Mouse (Mus musculus) liver, embryonic 15.5 days (tissue): ENCODE data around the gene Elane. TPM values are rescaled to one million over a fixed set of nuclear protein-coding genes. Genes with fewer than 3 reads are reported as not detected.

Source experiments
- ATAC-seq: fragments of 200-750 bp; cut with Nextera tagmentation; 2 replicates; pipeline ENCODE4 v1.8.0; 2017; ENCODE audit warnings: moderate number of reproducible peaks, mild to moderate bottlenecking, moderate library complexity; ENCODE audit not compliant: insufficient read depth
- H3K27ac ChIP-seq: fragments of 300-500 bp; sonication (generic); replicated peaks from 2 replicates; pipeline ENCODE4 v1.5.1; 2015; ENCODE audit warnings: mild to moderate bottlenecking, inconsistent platforms
- H3K27me3 ChIP-seq: fragments of 300-500 bp; sonication (generic); 2 replicates; pipeline ENCODE4 v1.6.1; 2015; ENCODE audit warnings: mild to moderate bottlenecking, inconsistent platforms
- H3K36me3 ChIP-seq: fragments of 300-500 bp; sonication (generic); replicated peaks from 2 replicates; pipeline ENCODE4 v1.6.1; 2015; ENCODE audit warnings: moderate library complexity, mild to moderate bottlenecking, inconsistent platforms
- H3K4me1 ChIP-seq: fragments of 300-500 bp; sonication (generic); replicated peaks from 2 replicates; pipeline ENCODE4 v1.6.1; 2015; ENCODE audit warnings: inconsistent platforms
- H3K4me2 ChIP-seq: fragments of 300-500 bp; sonication (generic); 2 replicates; pipeline ENCODE4 v1.6.1; 2015; ENCODE audit warnings: moderate library complexity, mild to moderate bottlenecking, inconsistent platforms
- H3K4me3 ChIP-seq: fragments of 300-500 bp; sonication (generic); replicated peaks from 2 replicates; pipeline ENCODE4 v1.5.1; 2015; ENCODE audit warnings: mild to moderate bottlenecking, inconsistent platforms
- H3K9ac ChIP-seq: fragments of 300-500 bp; sonication (generic); 2 replicates; pipeline ENCODE4 v1.6.1; 2015; ENCODE audit warnings: moderate library complexity, mild to moderate bottlenecking, inconsistent platforms
- H3K9me3 ChIP-seq: fragments of 300-500 bp; sonication (generic); replicated peaks from 2 replicates; pipeline ENCODE4 v1.6.1; 2016; ENCODE audit warnings: inconsistent platforms
- WGBS: fragments of 180-500 bp; shearing (Covaris S2); methylation state at CpG from one replicate; pipeline ENCODE4 v1.1.7; 2015; ENCODE audit warnings: mixed read lengths; ENCODE audit not compliant: insufficient replicate concordance; 5-methylcytosine and 5-hydroxymethylcytosine counted together
- polyA plus RNA-seq: library from polyadenylated mRNA; unstranded; fragments of >200 nt; fragmentation: Nextera tagmentation; extraction: Ambion mirVana; gene quantifications from 2 replicates; pipeline ENCODE4 v1.2.1, GENCODE M21; 2015

Elane gene
- polyA plus RNA-seq = 211 and 227 TPM in 2 replicates

GRCm38 (mm10) chr10:79886054-79886453, at the start of gene Elane:
Elane (plus strand) TSS chr10:79886247.
- peaks cover 16% of the 10 kb centered on the region for H3K27me3 ChIP-seq

DNA sequence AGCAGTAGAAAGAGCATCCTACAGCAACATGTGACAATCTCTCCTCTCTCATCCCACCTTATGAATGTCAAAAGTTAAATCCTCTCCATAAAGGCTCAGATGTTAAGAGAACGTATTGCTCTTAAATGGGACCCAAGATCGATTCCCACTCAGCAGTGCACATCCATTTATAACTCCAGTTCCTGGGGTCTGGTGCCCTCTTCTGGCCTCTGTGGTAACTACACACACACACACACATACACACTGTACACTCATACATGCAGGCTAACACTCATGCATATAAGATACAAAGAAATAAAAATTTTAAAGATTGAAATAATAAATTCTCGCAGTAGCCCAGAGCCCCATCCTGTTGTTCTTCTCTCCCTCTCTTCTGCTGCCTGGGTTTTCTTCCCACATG, 49.1 kb upstream of the Elane start:
- H3K27ac ChIP-seq = no peak overlapping the region
- H3K4me2 ChIP-seq = no peak overlapping the region
- H3K27me3 ChIP-seq = 0 out of 2 replicates have a peak, but pooled peaks cover 6% of the 10 kb centered on the region
- H3K9me3 ChIP-seq = no peaks in the 10 kb centered on the region
- H3K36me3 ChIP-seq = no peaks in the 10 kb centered on the region
- H3K9ac ChIP-seq = no peak overlapping the region
- peaks cover 10% of the 10 kb centered on the region; the same call in 1 of the 2 replicates for H3K4me1 ChIP-seq
- no peak overlapping the region for H3K4me3 ChIP-seq
- no peak for ATAC-seq
- WGBS = 89% methylated on average over 3 of the region's 3 CpGs

More at GRCm38 (mm10) chr10:79886054-79886453, at the start of gene Elane:
- Histone ChIP-seq H3K9me3 (no peaks in the 10 kb centered on the region), H3K27ac (peak within 1 kb of the TSS; percentile 14; the same call in 1 of the 2 replicates), H3K4me2 (0 out of 2 replicates have a peak within 1 kb of the TSS, but pooled peaks have one; percentile 5), H3K4me3 (no peak within 1 kb of the TSS), H3K9ac (no peak within 1 kb of the TSS), H3K4me1 (peaks cover 32% of the 10 kb centered on the region), H3K36me3 (no peaks in the 10 kb centered on the region)
- 54% methylated on average over 6 of the region's 6 CpGs for WGBS
- no peak for ATAC-seq

GRCm38 (mm10) chr10:79838151-79838550, 47.9 kb upstream of the Elane start:
- Histone ChIP-seq H3K27ac (no peak overlapping the region), H3K9me3 (no peaks in the 10 kb centered on the region), H3K27me3 (0 out of 2 replicates have a peak, but pooled peaks cover 6% of the 10 kb centered on the region), H3K36me3 (no peaks in the 10 kb centered on the region), H3K4me2 (no peak overlapping the region), H3K9ac (no peak overlapping the region), H3K4me1 (peaks cover 10% of the 10 kb centered on the region; the same call in 1 of the 2 replicates), H3K4me3 (no peak overlapping the region)
- ATAC-seq = no peak
- WGBS = 32% methylated on average over 2 of the region's 2 CpGs

DNA sequence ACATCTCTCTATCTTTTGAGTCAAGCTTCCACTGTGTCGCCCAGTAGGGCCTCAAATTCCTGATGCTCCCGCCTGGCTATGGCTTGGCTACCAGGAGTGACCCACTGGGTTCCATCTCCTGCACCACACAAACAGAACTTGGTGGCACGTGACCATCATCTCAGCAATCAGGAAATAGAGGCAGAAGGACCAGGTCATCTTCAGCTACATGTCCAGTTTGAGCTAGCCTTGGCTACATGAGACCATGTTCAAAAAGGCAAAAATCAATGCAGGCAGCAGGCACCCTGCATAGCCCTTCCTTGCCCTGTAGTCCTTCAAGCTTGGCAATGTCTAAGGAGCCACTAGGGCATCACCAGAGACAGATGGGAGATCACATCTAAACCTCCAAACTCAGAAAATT, 46.0 kb upstream of the Elane start:
- no peak for ATAC-seq
- no peaks in the 10 kb centered on the region for H3K36me3 ChIP-seq
- H3K4me1 ChIP-seq = peaks cover 10% of the 10 kb centered on the region; the same call in 1 of the 2 replicates
- H3K4me2 ChIP-seq = no peak overlapping the region
- 60% methylated on average over 3 of the region's 3 CpGs for WGBS
- H3K9ac ChIP-seq = no peak overlapping the region
- 0 out of 2 replicates have a peak, but pooled peaks cover 6% of the 10 kb centered on the region for H3K27me3 ChIP-seq
- no peaks in the 10 kb centered on the region for H3K9me3 ChIP-seq
- H3K4me3 ChIP-seq = no peak overlapping the region
- peak overlapping the region; percentile 3; the same call in 1 of the 2 replicates for H3K27ac ChIP-seq

DNA sequence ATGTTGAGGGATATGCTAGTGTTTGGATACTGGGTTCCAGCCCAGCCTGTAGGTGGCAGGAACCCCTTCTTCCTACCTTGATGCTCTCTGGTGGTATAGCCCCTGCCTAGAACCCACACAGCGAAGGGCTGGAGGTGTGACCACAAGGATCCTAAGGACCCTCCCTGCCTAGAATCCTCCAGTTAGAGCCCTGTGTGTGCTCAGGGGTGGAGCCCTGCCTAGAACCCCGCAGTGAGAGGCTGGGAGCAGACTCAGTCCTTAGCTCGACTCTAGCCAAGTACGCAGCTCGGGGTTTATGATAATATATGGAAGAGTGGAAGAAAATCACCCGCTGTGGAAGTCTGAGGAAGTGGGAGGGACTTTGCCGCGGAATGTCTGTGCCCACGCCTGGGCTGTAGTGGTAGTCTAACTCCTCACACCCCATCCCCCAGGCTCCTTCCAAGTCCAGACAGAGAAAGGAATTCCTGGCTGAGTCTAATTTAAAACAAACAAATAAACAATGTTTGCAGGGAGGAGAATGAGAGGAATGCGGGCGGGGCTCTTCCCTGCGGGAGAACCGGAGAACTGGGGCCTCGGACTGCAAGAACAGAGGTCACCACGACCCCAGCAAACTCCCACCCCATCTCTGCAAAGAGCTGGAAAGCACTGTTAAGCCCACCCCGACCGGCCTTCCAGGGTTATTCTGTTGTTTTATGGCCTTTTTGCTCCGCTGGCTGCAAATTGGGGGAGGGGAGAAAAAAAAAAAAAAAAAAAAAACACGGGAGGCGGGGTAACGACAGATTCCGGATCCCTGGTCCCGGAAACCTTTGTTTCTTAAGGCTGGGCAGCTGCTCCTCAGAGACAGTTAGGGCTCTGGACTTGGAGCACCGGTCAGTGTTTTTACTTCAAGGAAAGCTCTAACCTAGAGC, 45.1 kb upstream of the Elane start:
- no peaks in the 10 kb centered on the region for H3K9me3 ChIP-seq
- under 1% methylated on average over 24 of the region's 24 CpGs for WGBS
- H3K36me3 ChIP-seq = no peaks in the 10 kb centered on the region
- H3K27ac ChIP-seq = peak overlapping the region; percentile 49
- 0 out of 2 replicates have a peak, but pooled peaks cover 6% of the 10 kb centered on the region for H3K27me3 ChIP-seq
- peak; percentile 72 for ATAC-seq
- H3K4me2 ChIP-seq = peak overlapping the region; percentile 70
- peaks cover 10% of the 10 kb centered on the region; the same call in 1 of the 2 replicates for H3K4me1 ChIP-seq
- peak overlapping the region; percentile 51 for H3K4me3 ChIP-seq
- H3K9ac ChIP-seq = peak overlapping the region; percentile 35; the same call in 1 of the 2 replicates

GRCm38 (mm10) chr10:79842322-79842721, 43.7 kb upstream of the Elane start:
- no peaks in the 10 kb centered on the region for H3K36me3 ChIP-seq
- H3K27ac ChIP-seq = no peak overlapping the region
- WGBS = 67% methylated on average over 3 of the region's 3 CpGs

DNA sequence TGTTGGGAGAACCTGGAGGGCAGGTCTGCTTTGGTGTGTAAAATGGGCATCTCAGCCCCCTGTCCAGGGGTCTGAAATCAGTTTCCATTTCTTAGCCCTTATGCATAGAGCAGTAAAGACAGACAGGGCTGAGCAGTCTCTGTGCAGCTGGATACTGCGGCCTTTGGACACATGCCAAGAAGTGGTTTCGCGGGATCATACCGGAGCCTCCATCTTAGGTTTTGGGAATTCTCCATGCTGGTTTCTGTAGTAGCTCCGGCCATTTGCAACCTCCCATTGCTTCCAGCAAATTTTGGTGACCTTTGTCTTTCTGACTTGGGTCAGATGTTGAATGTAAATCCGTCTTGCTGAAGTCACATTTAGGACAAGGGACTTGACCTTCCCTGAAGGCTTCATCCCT, 42.6 kb upstream of the Elane start:
- Histone ChIP-seq H3K9me3 (no peaks in the 10 kb centered on the region), H3K36me3 (no peaks in the 10 kb centered on the region), H3K27me3 (0 out of 2 replicates have a peak, but pooled peaks cover 6% of the 10 kb centered on the region), H3K9ac (no peak overlapping the region), H3K4me2 (no peak overlapping the region), H3K27ac (no peak overlapping the region), H3K4me1 (peaks cover 10% of the 10 kb centered on the region; the same call in 1 of the 2 replicates), H3K4me3 (no peak overlapping the region)
- WGBS = 70% methylated on average over 6 of the region's 6 CpGs
- ATAC-seq = no peak

More at GRCm38 (mm10) chr10:79842322-79842721, 43.7 kb upstream of the Elane start:
- Histone ChIP-seq H3K27me3 (0 out of 2 replicates have a peak, but pooled peaks cover 6% of the 10 kb centered on the region), H3K4me3 (no peak overlapping the region), H3K9ac (no peak overlapping the region), H3K4me1 (peaks cover 10% of the 10 kb centered on the region; the same call in 1 of the 2 replicates), H3K9me3 (no peaks in the 10 kb centered on the region), H3K4me2 (no peak overlapping the region)
- ATAC-seq = no peak

DNA sequence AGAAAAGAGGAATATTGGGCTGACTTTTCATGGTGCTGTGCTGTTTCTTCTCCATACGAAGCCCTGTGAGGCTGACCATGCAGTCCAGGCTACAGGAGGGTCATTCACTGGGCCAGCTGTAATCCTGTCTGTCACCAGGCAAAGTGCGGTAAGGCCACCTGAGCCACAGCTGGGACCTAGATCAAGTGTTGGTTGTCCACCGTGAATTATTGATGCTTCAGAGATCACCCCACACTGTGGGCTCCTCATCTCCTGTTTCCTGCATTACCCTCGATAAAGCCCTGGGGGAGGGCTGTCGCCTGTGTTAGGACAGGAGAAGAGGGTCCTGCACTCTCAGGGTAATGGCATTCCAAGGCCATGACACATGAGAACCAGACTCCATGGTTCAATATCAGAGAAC, 39.5 kb upstream of the Elane start:
- 48% methylated on average over 5 of the region's 5 CpGs for WGBS
- ATAC-seq = no peak
- no peak overlapping the region for H3K27ac ChIP-seq

GRCm38 (mm10) chr10:79849941-79850628, 36.0 kb upstream of the Elane start:
- Histone ChIP-seq H3K36me3 (no peaks in the 10 kb centered on the region), H3K9ac (no peak overlapping the region), H3K4me1 (peaks cover 41% of the 10 kb centered on the region), H3K4me2 (no peak overlapping the region), H3K27me3 (0 out of 2 replicates have a peak, but pooled peaks cover 3% of the 10 kb centered on the region), H3K9me3 (no peaks in the 10 kb centered on the region), H3K4me3 (no peak overlapping the region), H3K27ac (no peak overlapping the region)
- ATAC-seq = no peak
- 38% methylated on average over 8 of the region's 8 CpGs for WGBS

More for the DNA sequence above, 39.5 kb upstream of the Elane start:
- Histone ChIP-seq H3K9me3 (no peaks in the 10 kb centered on the region), H3K4me1 (peaks cover 16% of the 10 kb centered on the region), H3K36me3 (no peaks in the 10 kb centered on the region), H3K27me3 (0 out of 2 replicates have a peak, but pooled peaks cover 3% of the 10 kb centered on the region), H3K9ac (no peak overlapping the region), H3K4me2 (no peak overlapping the region), H3K4me3 (no peak overlapping the region)

DNA sequence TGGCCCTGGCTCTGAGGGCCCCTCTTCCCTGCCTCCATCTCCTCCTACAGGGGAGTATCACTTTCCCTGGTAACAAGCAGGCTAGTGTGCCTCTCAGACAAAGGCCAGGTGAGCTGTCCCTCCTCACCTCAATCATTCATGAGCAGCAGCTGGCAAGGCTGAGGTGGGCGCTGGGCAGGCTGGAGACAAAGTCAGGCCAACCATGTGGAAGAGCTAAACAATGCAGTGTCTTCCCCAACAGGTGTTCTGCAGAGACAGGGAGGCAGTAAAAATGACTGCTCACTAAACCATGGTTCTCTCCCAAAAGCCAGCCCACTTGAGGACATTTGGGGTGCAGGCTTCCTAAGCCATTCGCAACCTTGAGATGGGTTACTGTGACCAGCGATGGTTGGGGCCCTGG, 34.4 kb upstream of the Elane start:
- H3K27ac ChIP-seq = peak overlapping the region; percentile 95
- no peaks in the 10 kb centered on the region for H3K9me3 ChIP-seq
- peak overlapping the region; percentile 98 for H3K4me2 ChIP-seq
- peaks cover 5% of the 10 kb centered on the region for H3K36me3 ChIP-seq
- WGBS = 54% methylated on average over 3 of the region's 3 CpGs
- no peak for ATAC-seq
- peaks cover 54% of the 10 kb centered on the region for H3K4me1 ChIP-seq
- no peak overlapping the region for H3K4me3 ChIP-seq
- 0 out of 2 replicates have a peak, but pooled peaks cover 3% of the 10 kb centered on the region for H3K27me3 ChIP-seq
- H3K9ac ChIP-seq = no peak overlapping the region; the same call in 1 of the 2 replicates
